Mouse (Mus musculus): ENCODE results near the gene Garnl3. TPM values are rescaled to one million over a fixed set of nuclear protein-coding genes. Genes with fewer than 3 reads are reported as not detected.
"Not testable (repeated sequence)": the region's sequence is repeated elsewhere in the genome, so short reads cannot be mapped to it uniquely, and the experiment has no call there.

Garnl3 gene
- polyA plus RNA-seq, 1 experiment, result 0.63 TPM

- 89% methylated on average over 6 of the region's 6 CpGs for WGBS
Observed at GRCm38 (mm10) chr2:33158895-33159294, 27.4 kb upstream of the Garnl3 start.

GRCm38 (mm10) chr2:33156283-33156781, 24.9 kb upstream of the Garnl3 start:
- no peak for DNase-seq (ENCODE audit: low read depth, low spot score)
- WGBS, result 79% methylated on average over 5 of the region's 5 CpGs

More at GRCm38 (mm10) chr2:33158895-33159294, 27.4 kb upstream of the Garnl3 start:
- no peak for DNase-seq (ENCODE audit: low read depth, low spot score)

- 25% methylated on average over 5 of the region's 5 CpGs for WGBS
- DNase-seq (ENCODE audit: low read depth, low spot score), result no peak
Observed at GRCm38 (mm10) chr2:33154751-33155372, 23.4 kb upstream of the Garnl3 start.

GRCm38 (mm10) chr2:33146994-33147393, 15.5 kb upstream of the Garnl3 start:
- 68% methylated on average over 4 of the region's 4 CpGs for WGBS
- no peak for DNase-seq (ENCODE audit: low read depth, low spot score)

- WGBS, result 83% methylated on average over 2 of the region's 2 CpGs
- no peak for DNase-seq (ENCODE audit: low read depth, low spot score)
Observed at GRCm38 (mm10) chr2:33143292-33143691, 11.8 kb upstream of the Garnl3 start.

GRCm38 (mm10) chr2:33138491-33138890, 7.0 kb upstream of the Garnl3 start:
- DNase-seq (ENCODE audit: low read depth, low spot score), result no peak
- WGBS, result 63% methylated on average over 2 of the region's 2 CpGs

GRCm38 (mm10) chr2:33137731-33138130, 6.3 kb upstream of the Garnl3 start:
- 95% methylated on average over 4 of the region's 4 CpGs for WGBS
- DNase-seq (ENCODE audit: low read depth, low spot score), result no peak

GRCm38 (mm10) chr2:33137244-33137643, 5.8 kb upstream of the Garnl3 start:
- 95% methylated on average over 9 of the region's 9 CpGs for WGBS
- DNase-seq (ENCODE audit: low read depth, low spot score), result no peak

GRCm38 (mm10) chr2:33136366-33136765, 4.9 kb upstream of the Garnl3 start:
- 94% methylated on average over 6 of the region's 6 CpGs for WGBS

GRCm38 (mm10) chr2:33134766-33135490, 3.5 kb upstream of the Garnl3 start:
- DNase-seq (ENCODE audit: low read depth, low spot score), result no peak
- WGBS, result 72% methylated on average over 7 of the region's 7 CpGs

More at GRCm38 (mm10) chr2:33136366-33136765, 4.9 kb upstream of the Garnl3 start:
- no peak for DNase-seq (ENCODE audit: low read depth, low spot score)

- 15% methylated on average over 7 of the region's 7 CpGs for WGBS
- DNase-seq (ENCODE audit: low read depth, low spot score), result no peak
Observed at GRCm38 (mm10) chr2:33132306-33132705, 852 bp upstream of the Garnl3 start.

- under 1% methylated on average over 53 of the region's 55 CpGs for WGBS
- peak; percentile 95 for DNase-seq (ENCODE audit: low read depth, low spot score)
Observed at GRCm38 (mm10) chr2:33130526-33131483, 649 bp downstream of the Garnl3 start.

GRCm38 (mm10) chr2:33130141-33130525, 1.3 kb downstream of the Garnl3 start:
- WGBS, result under 1% methylated on average over 33 of the region's 33 CpGs
- DNase-seq (ENCODE audit: low read depth, low spot score), result no peak

GRCm38 (mm10) chr2:33129696-33130095, 1.8 kb downstream of the Garnl3 start:
- WGBS, result 3% methylated on average over 10 of the region's 10 CpGs
- no peak for DNase-seq (ENCODE audit: low read depth, low spot score)

- WGBS, result 69% methylated on average over 2 of the region's 2 CpGs
- DNase-seq (ENCODE audit: low read depth, low spot score), result no peak
Observed at GRCm38 (mm10) chr2:33129005-33129404, 2.4 kb downstream of the Garnl3 start.

- DNase-seq (ENCODE audit: low read depth, low spot score), result no peak
- WGBS, result 47% methylated on average over 2 of the region's 2 CpGs
Observed at GRCm38 (mm10) chr2:33127271-33127670, 4.2 kb downstream of the Garnl3 start.

GRCm38 (mm10) chr2:33122856-33123255, 8.6 kb downstream of the Garnl3 start:
- DNase-seq (ENCODE audit: low read depth, low spot score), result no peak
- WGBS, result 83% methylated on average over 6 of the region's 6 CpGs

GRCm38 (mm10) chr2:33100536-33100935, 30.9 kb downstream of the Garnl3 start:
- no peak for DNase-seq (ENCODE audit: low read depth, low spot score)
- WGBS, result 83% methylated on average over 8 of the region's 8 CpGs

GRCm38 (mm10) chr2:33097326-33097725, 34.1 kb downstream of the Garnl3 start:
- WGBS, result 88% methylated on average over 12 of the region's 12 CpGs
- not testable (repeated sequence) for DNase-seq (ENCODE audit: low read depth, low spot score)

- no peak for DNase-seq (ENCODE audit: low read depth, low spot score)
- 59% methylated on average over 10 of the region's 10 CpGs for WGBS
Observed at GRCm38 (mm10) chr2:33095221-33095671, 36.2 kb downstream of the Garnl3 start.

All from large intestine, adult 2 months (tissue).